Mouse (Mus musculus): ENCODE results near the gene Tyro3. TPM values are rescaled to one million over a fixed set of nuclear protein-coding genes. Genes with fewer than 3 reads are reported as not detected.

The Tyro3 gene
- polyA plus RNA-seq, 1 experiment from 2014 or later = 20.7 TPM

DNA sequence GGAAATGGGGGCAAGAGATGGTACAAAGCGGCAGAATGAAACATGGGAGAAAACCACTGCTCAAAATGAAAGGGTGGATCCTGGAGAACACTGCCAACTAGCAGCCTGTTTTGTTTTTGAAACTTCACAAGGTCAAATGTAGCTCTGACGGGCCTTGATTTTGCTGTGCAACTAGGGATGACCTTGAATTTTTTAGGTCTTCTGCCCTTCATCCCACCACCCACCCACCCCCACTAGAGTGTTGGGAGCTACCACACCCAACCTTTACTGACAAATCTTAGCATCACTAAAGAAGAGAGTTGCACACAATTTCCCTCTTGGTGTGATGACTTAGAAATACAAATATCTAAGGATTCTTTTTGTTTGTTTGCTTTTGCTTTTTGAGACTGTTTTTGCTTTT is 7.5 kb upstream of the Tyro3 start:
- peaks cover 12% of the 10 kb centered on the region; the same call in 1 of the 2 replicates for H3K27me3 ChIP-seq (replicated peaks)
- H3K27ac ChIP-seq (replicated peaks) = no peak overlapping the region
- no peaks in the 10 kb centered on the region for H3K36me3 ChIP-seq
- no peaks in the 10 kb centered on the region for H3K9me3 ChIP-seq (replicated peaks)
- H3K4me1 ChIP-seq = peaks cover 15% of the 10 kb centered on the region
- H3K4me2 ChIP-seq = no peak overlapping the region
- no peak overlapping the region for H3K4me3 ChIP-seq (replicated peaks)
- ATAC-seq (ENCODE audit: low FRiP score) = no peak
- H3K9ac ChIP-seq (replicated peaks) = no peak overlapping the region
- WGBS = 86% methylated on average over 2 of the region's 2 CpGs

DNA sequence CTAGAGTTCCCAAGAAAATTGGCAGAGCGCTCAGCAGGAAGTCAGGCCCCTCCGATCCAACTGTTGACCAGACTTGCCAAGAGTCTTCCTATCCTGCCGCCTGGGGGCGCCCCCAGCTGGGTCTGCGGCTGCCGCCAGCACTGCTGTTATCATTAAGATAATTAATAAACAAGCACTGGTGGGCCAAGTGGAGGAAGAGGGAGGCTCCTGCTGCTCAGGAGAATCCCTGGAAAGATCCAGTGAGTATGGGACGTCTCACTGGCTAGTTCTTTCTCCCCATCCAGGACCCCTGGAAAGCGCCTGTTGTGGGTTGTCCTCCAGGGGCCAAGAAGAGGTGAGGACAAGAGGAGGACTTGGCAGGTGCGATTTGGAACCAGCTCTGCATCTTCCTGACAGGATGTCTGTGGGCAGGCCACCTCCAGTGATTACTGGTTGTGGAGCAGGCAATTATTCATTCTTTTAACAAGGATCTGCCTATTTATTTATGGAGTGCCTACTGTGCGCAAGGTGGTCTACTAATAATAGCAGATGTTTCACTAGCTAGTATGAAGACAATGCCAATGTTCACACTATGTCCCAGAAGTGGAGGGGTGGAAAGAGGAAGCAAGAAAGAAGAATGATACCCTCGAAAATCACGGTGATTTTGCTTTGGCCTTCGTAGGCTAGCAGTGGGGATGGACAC is 854 bp downstream of the Tyro3 start:
- Histone ChIP-seq H3K4me1 (peaks cover 36% of the 10 kb centered on the region), H3K36me3 (no peaks in the 10 kb centered on the region), H3K9ac (replicated peaks) (no peak overlapping the region), H3K9me3 (replicated peaks) (no peaks in the 10 kb centered on the region), H3K4me2 (peak overlapping the region; percentile 92), H3K4me3 (replicated peaks) (peak overlapping the region; percentile 70), H3K27me3 (replicated peaks) (peaks cover 37% of the 10 kb centered on the region), H3K27ac (replicated peaks) (no peak overlapping the region)
- no peak for ATAC-seq (ENCODE audit: low FRiP score)
- 10% methylated on average over 13 of the region's 13 CpGs for WGBS

DNA sequence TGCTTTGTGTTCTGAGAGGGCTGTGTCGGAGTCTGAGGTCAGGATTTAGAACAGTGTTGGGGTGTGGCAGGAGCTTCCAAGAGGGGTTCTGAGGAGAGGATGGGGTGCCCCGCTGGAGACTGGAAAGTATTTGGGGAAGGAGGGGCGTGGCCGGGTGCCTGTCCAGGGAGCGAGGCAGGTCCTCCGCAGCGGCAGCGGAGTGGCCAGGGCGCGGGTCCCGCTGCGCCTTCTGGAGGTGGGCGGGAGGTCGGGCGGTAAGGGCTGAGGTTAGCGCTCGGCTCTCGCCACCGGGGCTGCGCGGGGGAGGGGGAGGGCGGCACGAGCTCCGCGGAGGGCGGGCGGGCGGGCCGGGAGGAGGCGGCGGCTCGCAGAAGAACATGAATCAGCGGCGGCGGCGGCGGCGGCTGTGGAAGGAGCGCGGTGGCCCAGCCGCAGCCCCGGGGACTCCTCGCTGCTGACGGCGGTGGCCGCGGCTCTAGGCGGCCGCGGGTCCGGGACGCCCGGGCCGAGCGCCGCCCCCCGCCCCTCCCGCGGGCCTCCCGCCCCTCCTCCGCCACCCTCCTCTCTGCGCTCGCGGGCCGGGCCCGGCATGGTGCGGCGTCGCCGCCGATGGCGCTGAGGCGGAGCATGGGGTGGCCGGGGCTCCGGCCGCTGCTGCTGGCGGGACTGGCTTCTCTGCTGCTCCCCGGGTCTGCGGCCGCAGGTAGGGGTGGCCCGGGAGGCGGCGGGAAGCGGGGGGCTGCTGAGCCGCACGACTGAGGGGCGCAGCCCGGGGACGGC is 1.8 kb downstream of the Tyro3 start:
- WGBS = under 1% methylated on average over 36 of the region's 89 CpGs
- Histone ChIP-seq H3K36me3 (no peaks in the 10 kb centered on the region), H3K27me3 (replicated peaks) (peaks cover 35% of the 10 kb centered on the region), H3K9me3 (replicated peaks) (no peaks in the 10 kb centered on the region), H3K4me2 (peak overlapping the region; percentile 92), H3K4me1 (peaks cover 45% of the 10 kb centered on the region), H3K27ac (replicated peaks) (0 out of 2 replicates have a peak overlapping the region, but pooled peaks have one; percentile 18), H3K9ac (replicated peaks) (peak overlapping the region; percentile 80), H3K4me3 (replicated peaks) (peak overlapping the region; percentile 70)
- peak; percentile 79 for ATAC-seq (ENCODE audit: low FRiP score)

DNA sequence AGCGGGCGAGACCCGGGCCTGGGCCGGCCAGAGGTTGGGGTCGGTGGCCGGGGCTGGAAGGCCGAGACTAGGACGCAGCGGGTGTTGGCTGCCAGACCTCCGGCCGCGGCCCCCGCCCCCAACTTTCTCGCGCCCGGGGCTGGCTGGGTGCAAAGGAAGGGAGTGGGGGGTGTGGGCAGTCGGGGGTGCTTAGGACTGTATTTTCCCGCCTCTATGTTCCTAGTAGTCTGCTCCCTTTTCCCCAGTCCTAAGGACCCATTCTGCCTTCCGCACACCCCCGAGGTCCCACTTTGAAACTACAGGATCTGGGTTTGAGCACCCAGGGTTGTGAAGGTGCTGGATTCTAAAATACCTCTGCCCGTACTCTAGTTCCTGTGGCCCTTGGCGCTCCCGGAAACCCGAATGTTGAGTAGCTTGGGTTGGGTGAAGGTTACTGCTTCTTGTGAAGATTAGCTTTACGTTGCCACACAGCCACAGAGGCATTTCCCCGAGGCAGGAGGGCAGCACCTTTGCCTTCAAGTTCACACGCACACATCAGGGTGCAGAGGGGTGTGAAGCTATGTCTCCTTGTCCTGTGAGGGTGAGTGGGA is 2.5 kb downstream of the Tyro3 start:
- H3K9me3 ChIP-seq (replicated peaks) = no peaks in the 10 kb centered on the region
- WGBS = under 1% methylated on average over 25 of the region's 27 CpGs
- 0 out of 2 replicates have a peak overlapping the region, but pooled peaks have one; percentile 18 for H3K27ac ChIP-seq (replicated peaks)
- H3K4me3 ChIP-seq (replicated peaks) = peak overlapping the region; percentile 70
- H3K4me1 ChIP-seq = peaks cover 52% of the 10 kb centered on the region
- peak; percentile 52 for ATAC-seq (ENCODE audit: low FRiP score)
- H3K9ac ChIP-seq (replicated peaks) = peak overlapping the region; percentile 80
- H3K36me3 ChIP-seq = no peaks in the 10 kb centered on the region
- peaks cover 31% of the 10 kb centered on the region for H3K27me3 ChIP-seq (replicated peaks)
- H3K4me2 ChIP-seq = peak overlapping the region; percentile 92

DNA sequence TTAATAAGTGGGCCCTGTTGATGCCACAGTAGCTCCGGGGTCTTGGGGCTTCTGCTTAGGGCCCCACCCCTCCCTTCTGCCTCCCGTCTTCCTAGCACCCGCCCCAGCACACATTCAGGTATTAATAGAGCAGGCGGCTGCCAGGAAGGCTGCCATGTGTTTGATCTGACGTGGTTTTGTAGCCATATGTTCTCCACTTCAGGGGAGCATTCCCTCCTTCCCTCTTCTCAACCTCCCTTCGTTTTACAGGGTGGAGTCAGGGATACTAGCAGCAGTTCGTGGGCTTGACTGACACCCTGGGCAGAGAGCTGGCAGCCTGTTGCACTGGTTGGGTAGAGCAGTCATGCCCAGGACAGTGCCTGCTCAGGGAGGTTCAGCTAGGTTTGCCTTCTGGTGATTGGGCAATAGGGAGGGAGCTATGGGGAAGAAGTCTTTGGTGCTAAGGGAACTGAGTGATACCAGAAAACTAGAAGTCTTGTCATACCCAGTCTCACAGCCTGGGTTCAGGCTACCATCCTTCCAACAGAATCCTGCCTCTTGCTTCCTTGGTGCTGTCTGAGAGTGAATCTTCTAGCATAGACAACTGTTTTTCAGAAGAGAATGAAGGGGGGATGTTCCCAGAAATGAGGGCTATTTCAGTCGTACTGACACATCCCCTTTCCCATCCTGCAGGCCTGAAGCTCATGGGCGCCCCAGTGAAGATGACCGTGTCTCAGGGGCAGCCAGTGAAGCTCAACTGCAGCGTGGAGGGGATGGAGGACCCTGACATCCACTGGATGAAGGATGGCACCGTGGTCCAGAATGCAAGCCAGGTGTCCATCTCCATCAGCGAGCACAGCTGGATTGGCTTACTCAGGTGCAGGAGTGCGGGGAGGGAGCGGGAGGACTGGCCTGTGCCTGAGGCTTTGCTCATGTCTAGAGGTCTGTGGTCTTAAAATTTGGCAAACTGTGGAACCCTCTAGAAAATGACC is 3.6 kb downstream of the Tyro3 start:
- Histone ChIP-seq H3K4me3 (replicated peaks) (peak overlapping the region; percentile 70), H3K4me1 (peaks cover 59% of the 10 kb centered on the region), H3K9me3 (replicated peaks) (no peaks in the 10 kb centered on the region), H3K27me3 (replicated peaks) (peaks cover 29% of the 10 kb centered on the region), H3K36me3 (peaks cover 4% of the 10 kb centered on the region; the same call in 1 of the 2 replicates), H3K27ac (replicated peaks) (no peak overlapping the region), H3K9ac (replicated peaks) (peak overlapping the region; percentile 80; the same call in 1 of the 2 replicates), H3K4me2 (peak overlapping the region; percentile 92)
- WGBS = 57% methylated on average over 15 of the region's 15 CpGs
- no peak for ATAC-seq (ENCODE audit: low FRiP score)

DNA sequence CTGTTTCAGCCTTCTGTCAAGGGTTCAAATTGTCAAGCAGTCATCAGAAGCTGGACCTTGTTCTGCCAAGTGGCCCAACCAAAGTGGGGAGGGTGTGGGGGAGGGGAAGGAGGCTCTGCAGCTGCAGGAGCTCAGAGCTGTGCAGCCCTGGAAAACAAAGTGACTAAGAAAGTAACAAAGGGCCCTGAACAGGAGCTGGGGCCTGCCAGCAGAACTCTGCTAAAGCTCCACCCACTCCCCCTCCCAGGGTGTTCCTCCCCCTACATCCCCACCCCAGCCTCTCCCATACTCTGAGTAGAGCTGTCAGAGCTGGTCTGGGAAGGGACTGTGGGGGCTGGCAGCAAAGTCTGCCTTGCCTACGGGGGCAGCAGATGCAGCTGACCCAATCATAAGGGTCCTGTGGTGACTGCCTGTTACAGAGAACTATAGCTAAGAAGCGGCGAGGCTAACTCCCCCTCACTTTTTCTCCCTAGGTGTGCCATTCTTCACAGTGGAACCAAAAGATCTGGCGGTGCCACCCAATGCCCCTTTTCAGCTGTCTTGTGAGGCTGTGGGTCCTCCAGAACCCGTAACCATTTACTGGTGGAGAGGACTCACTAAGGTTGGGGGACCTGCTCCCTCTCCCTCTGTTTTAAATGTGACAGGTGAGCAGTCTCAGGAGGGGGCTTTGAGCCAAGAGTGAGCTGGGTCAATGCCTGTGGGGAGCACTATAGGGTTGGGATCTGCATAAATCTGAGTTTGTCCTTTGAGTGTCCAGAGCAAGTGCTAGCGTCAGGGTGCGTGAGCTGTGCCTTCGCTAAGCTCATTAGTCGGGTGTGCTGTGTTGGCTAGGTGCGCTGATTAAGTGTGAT is 5.5 kb downstream of the Tyro3 start:
- no peak overlapping the region for H3K4me2 ChIP-seq

DNA sequence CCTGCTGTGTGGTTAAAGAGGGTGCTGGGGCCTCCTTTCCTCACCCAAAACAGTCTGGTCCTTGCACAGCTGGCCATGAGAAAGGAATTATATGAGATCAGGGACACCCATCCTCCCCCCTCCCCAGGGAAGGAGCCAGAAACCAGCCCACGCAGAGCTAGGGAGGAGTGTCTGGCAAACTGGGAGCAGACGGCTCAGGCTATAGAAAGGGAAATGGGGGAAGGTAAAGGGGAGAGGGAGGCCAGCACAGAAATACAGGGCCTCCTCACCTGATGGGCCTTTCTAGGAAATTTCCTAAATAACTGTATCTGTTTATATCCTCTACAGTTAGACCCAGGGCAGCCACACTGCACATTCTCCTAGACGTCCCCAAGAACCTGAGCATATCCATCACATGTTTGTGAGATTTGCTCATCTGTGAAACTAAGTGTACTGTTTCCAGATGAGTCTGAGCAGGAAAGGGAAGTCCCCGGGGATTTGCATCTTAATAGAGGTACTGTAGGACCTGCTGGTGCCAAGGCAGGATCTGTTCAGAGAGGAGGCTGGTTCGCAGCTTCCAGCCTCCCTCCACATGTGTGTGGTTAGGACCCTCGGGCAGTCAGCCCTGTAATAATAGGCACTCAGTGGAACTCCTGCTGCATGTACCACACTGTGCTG is 6.2 kb downstream of the Tyro3 start:
- Histone ChIP-seq H3K4me2 (no peak overlapping the region), H3K9me3 (replicated peaks) (no peaks in the 10 kb centered on the region), H3K4me3 (replicated peaks) (no peak overlapping the region), H3K36me3 (peaks cover 14% of the 10 kb centered on the region; the same call in 1 of the 2 replicates), H3K27me3 (replicated peaks) (peaks cover 8% of the 10 kb centered on the region), H3K27ac (replicated peaks) (no peak overlapping the region), H3K4me1 (peaks cover 49% of the 10 kb centered on the region), H3K9ac (replicated peaks) (no peak overlapping the region)
- 15% methylated on average over 6 of the region's 6 CpGs for WGBS
- ATAC-seq (ENCODE audit: low FRiP score) = no peak

More for the DNA sequence above, 5.5 kb downstream of the Tyro3 start:
- Histone ChIP-seq H3K27ac (replicated peaks) (no peak overlapping the region), H3K4me3 (replicated peaks) (no peak overlapping the region), H3K4me1 (peaks cover 57% of the 10 kb centered on the region), H3K9me3 (replicated peaks) (no peaks in the 10 kb centered on the region), H3K36me3 (peaks cover 14% of the 10 kb centered on the region; the same call in 1 of the 2 replicates), H3K9ac (replicated peaks) (no peak overlapping the region), H3K27me3 (replicated peaks) (peaks cover 15% of the 10 kb centered on the region)
- ATAC-seq (ENCODE audit: low FRiP score) = no peak
- WGBS = 28% methylated on average over 10 of the region's 10 CpGs

DNA sequence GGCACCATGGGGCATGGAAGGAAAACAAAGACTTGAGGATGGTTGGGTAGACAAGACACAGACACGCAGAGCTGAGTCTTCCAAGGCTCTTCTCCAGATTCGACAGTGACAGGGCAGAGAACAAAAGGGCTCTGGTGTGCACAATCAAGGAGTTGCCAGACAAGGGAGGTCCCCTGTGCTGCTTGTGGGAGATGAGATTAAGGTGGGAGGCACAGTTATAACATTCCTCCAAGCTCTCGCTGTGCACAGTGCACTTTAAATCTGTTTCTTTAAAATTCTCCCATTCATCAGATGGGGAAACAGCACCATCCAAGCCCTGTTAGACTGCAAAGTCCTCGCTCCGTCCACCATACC is 6.7 kb downstream of the Tyro3 start:
- Histone ChIP-seq H3K9me3 (replicated peaks) (no peaks in the 10 kb centered on the region), H3K27ac (replicated peaks) (no peak overlapping the region), H3K4me2 (no peak overlapping the region), H3K4me1 (peaks cover 45% of the 10 kb centered on the region), H3K27me3 (replicated peaks) (peaks cover 8% of the 10 kb centered on the region), H3K36me3 (peaks cover 14% of the 10 kb centered on the region; the same call in 1 of the 2 replicates), H3K9ac (replicated peaks) (no peak overlapping the region), H3K4me3 (replicated peaks) (no peak overlapping the region)
- no peak for ATAC-seq (ENCODE audit: low FRiP score)
- 35% methylated on average over 5 of the region's 5 CpGs for WGBS

DNA sequence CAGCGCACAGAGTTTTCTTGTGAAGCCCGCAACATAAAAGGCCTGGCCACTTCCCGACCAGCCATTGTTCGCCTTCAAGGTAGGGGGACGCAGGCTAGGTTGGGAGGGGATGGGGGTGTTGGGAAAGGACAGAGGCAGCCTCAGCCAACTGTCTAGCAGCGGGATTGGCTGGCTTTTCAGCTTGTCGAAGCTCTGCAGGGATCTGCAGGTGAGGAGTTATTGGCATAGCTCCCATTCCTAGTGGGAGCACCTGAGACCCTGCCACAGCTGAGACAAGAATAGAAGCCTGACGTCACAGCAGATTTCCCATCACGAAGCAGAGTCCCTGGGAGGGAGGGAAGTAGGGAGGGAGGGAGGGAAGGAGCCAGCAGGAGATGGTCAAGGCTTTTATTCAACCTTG is 7.2 kb downstream of the Tyro3 start:
- no peaks in the 10 kb centered on the region for H3K9me3 ChIP-seq (replicated peaks)
- peaks cover 45% of the 10 kb centered on the region for H3K4me1 ChIP-seq
- WGBS = 17% methylated on average over 9 of the region's 9 CpGs
- no peak overlapping the region for H3K4me3 ChIP-seq (replicated peaks)
- H3K9ac ChIP-seq (replicated peaks) = no peak overlapping the region
- no peak for ATAC-seq (ENCODE audit: low FRiP score)
- peaks cover 18% of the 10 kb centered on the region; the same call in 1 of the 2 replicates for H3K36me3 ChIP-seq
- no peak overlapping the region for H3K27ac ChIP-seq (replicated peaks)
- peaks cover 8% of the 10 kb centered on the region for H3K27me3 ChIP-seq (replicated peaks)
- no peak overlapping the region for H3K4me2 ChIP-seq

DNA sequence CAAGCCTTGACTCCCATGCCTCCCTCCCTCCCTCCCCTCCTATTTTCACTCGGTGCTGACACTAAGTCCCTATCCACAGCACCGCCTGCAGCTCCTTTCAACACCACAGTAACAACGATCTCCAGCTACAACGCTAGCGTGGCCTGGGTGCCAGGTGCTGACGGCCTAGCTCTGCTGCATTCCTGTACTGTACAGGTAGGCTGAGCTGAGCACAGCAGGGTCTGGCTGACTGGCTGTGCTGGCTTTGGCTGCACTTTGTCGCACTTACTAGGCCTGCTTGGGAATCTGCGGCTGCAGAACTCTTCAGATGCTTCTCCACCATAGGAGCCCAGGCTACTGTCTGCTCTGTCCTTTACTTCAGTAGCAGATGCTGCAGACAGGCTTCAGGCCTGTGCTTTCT is 8.0 kb downstream of the Tyro3 start:
- Histone ChIP-seq H3K27ac (replicated peaks) (no peak overlapping the region), H3K9ac (replicated peaks) (no peak overlapping the region), H3K4me2 (no peak overlapping the region), H3K4me1 (peaks cover 40% of the 10 kb centered on the region), H3K4me3 (replicated peaks) (no peak overlapping the region), H3K9me3 (replicated peaks) (no peaks in the 10 kb centered on the region), H3K36me3 (peaks cover 24% of the 10 kb centered on the region; the same call in 1 of the 2 replicates), H3K27me3 (replicated peaks) (peaks cover 8% of the 10 kb centered on the region)
- ATAC-seq (ENCODE audit: low FRiP score) = no peak
- 53% methylated on average over 8 of the region's 8 CpGs for WGBS

Data from neural tube, embryonic 15.5 days (tissue).